Mouse (Mus musculus) limb, embryonic 13.5 days (tissue): ENCODE results near the gene Sh3bgr. TPM values are rescaled to one million over a fixed set of nuclear protein-coding genes. Genes with fewer than 3 reads are reported as not detected.

ENCODE experiments used
- ATAC-seq: fragments of 200-750 bp; cut with Nextera tagmentation; 2 replicates; pipeline ENCODE4 v1.8.0; 2017; ENCODE audit warnings: low read depth, moderate number of reproducible peaks, moderate TSS enrichment; ENCODE audit not compliant: low FRiP score
- H3K27ac ChIP-seq: fragments of 300-500 bp; sonication (generic); 2 replicates; pipeline ENCODE4 v1.5.1; 2015; ENCODE audit warnings: inconsistent platforms, mild to moderate bottlenecking, moderate library complexity
- H3K27me3 ChIP-seq: fragments of 300-500 bp; sonication (generic); 2 replicates; pipeline ENCODE4 v1.6.1; 2015; ENCODE audit warnings: mild to moderate bottlenecking, inconsistent platforms
- H3K36me3 ChIP-seq: fragments of 300-500 bp; sonication (generic); 2 replicates; pipeline ENCODE4 v1.6.1; 2015; ENCODE audit warnings: inconsistent platforms, mild to moderate bottlenecking, moderate library complexity
- H3K4me1 ChIP-seq: fragments of 300-500 bp; sonication (generic); 2 replicates; pipeline ENCODE4 v1.6.1; 2015; ENCODE audit warnings: inconsistent platforms
- H3K4me2 ChIP-seq: fragments of 300-500 bp; sonication (generic); replicated peaks from 2 replicates; pipeline ENCODE4 v1.6.1; 2015; ENCODE audit warnings: inconsistent platforms, mild to moderate bottlenecking, moderate library complexity
- H3K4me3 ChIP-seq: fragments of 300-500 bp; sonication (generic); 2 replicates; pipeline ENCODE4 v1.5.1; 2015; ENCODE audit warnings: moderate library complexity, mild to moderate bottlenecking, inconsistent platforms
- H3K9ac ChIP-seq: fragments of 300-500 bp; sonication (generic); 2 replicates; pipeline ENCODE4 v1.6.1; 2015; ENCODE audit warnings: mild to moderate bottlenecking, inconsistent platforms
- H3K9me3 ChIP-seq: fragments of 300-500 bp; sonication (generic); 2 replicates; pipeline ENCODE4 v1.6.1; 2016; ENCODE audit warnings: inconsistent platforms
- WGBS: fragments of 180-500 bp; shearing (Covaris S2); methylation state at CpG from one replicate; pipeline ENCODE4 v1.1.7; 2015; 5-methylcytosine and 5-hydroxymethylcytosine counted together
- polyA plus RNA-seq: library from polyadenylated mRNA; unstranded; fragments of >200 nt; fragmentation: Nextera tagmentation; extraction: Ambion mirVana; gene quantifications from 2 replicates; pipeline ENCODE4 v1.2.1, GENCODE M21; 2015

Sh3bgr gene
- 6.4 and 9.1 TPM in 2 replicates for polyA plus RNA-seq

GRCm38 (mm10) chr16:96199913-96200701, at the start of gene Sh3bgr:
Gene Sh3bgr, plus strand, starts transcription at chr16:96200450.
- Histone ChIP-seq H3K4me2 (peak within 1 kb of the TSS; percentile 65), H3K4me1 (peaks cover 22% of the 10 kb centered on the region), H3K9ac (0 out of 2 replicates have a peak within 1 kb of the TSS, but pooled peaks have one; percentile 45), H3K27me3 (0 out of 2 replicates have a peak, but pooled peaks cover 5% of the 10 kb centered on the region), H3K9me3 (0 out of 2 replicates have a peak, but pooled peaks cover 4% of the 10 kb centered on the region), H3K36me3 (no peaks in the 10 kb centered on the region), H3K27ac (no peak within 1 kb of the TSS), H3K4me3 (peak within 1 kb of the TSS; percentile 29)
- 3% methylated on average over 20 of the region's 20 CpGs for WGBS
- peak; percentile 76 for ATAC-seq

- no peak for ATAC-seq
- H3K9me3 ChIP-seq = no peaks in the 10 kb centered on the region
- H3K4me3 ChIP-seq = no peak overlapping the region
- no peak overlapping the region for H3K9ac ChIP-seq
- WGBS = 71% methylated on average over 4 of the region's 4 CpGs
- no peak overlapping the region for H3K4me2 ChIP-seq
- peaks cover 29% of the 10 kb centered on the region for H3K36me3 ChIP-seq
- no peaks in the 10 kb centered on the region for H3K27me3 ChIP-seq
- H3K4me1 ChIP-seq = peaks cover 13% of the 10 kb centered on the region
- no peak overlapping the region for H3K27ac ChIP-seq
These were observed 49.3 kb upstream of the Sh3bgr start for GRCm38 (mm10) chr16:96150995-96151394.

GRCm38 (mm10) chr16:96151551-96151950, 48.7 kb upstream of the Sh3bgr start:
- no peaks in the 10 kb centered on the region for H3K27me3 ChIP-seq
- WGBS = 20% methylated on average over 9 of the region's 9 CpGs
- no peak overlapping the region for H3K9ac ChIP-seq
- no peak overlapping the region for H3K4me3 ChIP-seq
- peak; percentile 67; the same call in 1 of the 2 replicates for ATAC-seq
- peaks cover 31% of the 10 kb centered on the region for H3K36me3 ChIP-seq
- no peaks in the 10 kb centered on the region for H3K9me3 ChIP-seq
- no peak overlapping the region for H3K4me2 ChIP-seq
- no peak overlapping the region for H3K27ac ChIP-seq
- peaks cover 7% of the 10 kb centered on the region for H3K4me1 ChIP-seq

- H3K4me2 ChIP-seq = no peak overlapping the region
These were observed 45.8 kb upstream of the Sh3bgr start for GRCm38 (mm10) chr16:96154476-96154875.

GRCm38 (mm10) chr16:96156019-96156418, 44.2 kb upstream of the Sh3bgr start:
- no peak overlapping the region for H3K9ac ChIP-seq

More at GRCm38 (mm10) chr16:96154476-96154875, 45.8 kb upstream of the Sh3bgr start:
- Histone ChIP-seq H3K9ac (no peak overlapping the region), H3K4me1 (peaks cover 12% of the 10 kb centered on the region), H3K36me3 (peaks cover 37% of the 10 kb centered on the region), H3K4me3 (no peak overlapping the region), H3K9me3 (no peaks in the 10 kb centered on the region), H3K27ac (no peak overlapping the region), H3K27me3 (no peaks in the 10 kb centered on the region)
- ATAC-seq = no peak
- WGBS = 93% methylated on average over 2 of the region's 2 CpGs

GRCm38 (mm10) chr16:96157171-96157570, 43.1 kb upstream of the Sh3bgr start:
- WGBS = 91% methylated on average over 11 of the region's 11 CpGs
- Histone ChIP-seq H3K9me3 (no peaks in the 10 kb centered on the region), H3K36me3 (peaks cover 37% of the 10 kb centered on the region), H3K4me3 (no peak overlapping the region), H3K27me3 (no peaks in the 10 kb centered on the region), H3K27ac (no peak overlapping the region), H3K9ac (no peak overlapping the region), H3K4me1 (peaks cover 19% of the 10 kb centered on the region), H3K4me2 (no peak overlapping the region)
- no peak for ATAC-seq

More at GRCm38 (mm10) chr16:96156019-96156418, 44.2 kb upstream of the Sh3bgr start:
- Histone ChIP-seq H3K27me3 (no peaks in the 10 kb centered on the region), H3K9me3 (no peaks in the 10 kb centered on the region), H3K36me3 (peaks cover 37% of the 10 kb centered on the region), H3K4me3 (no peak overlapping the region), H3K4me1 (peaks cover 19% of the 10 kb centered on the region), H3K4me2 (no peak overlapping the region), H3K27ac (no peak overlapping the region)
- 85% methylated on average over 8 of the region's 8 CpGs for WGBS
- ATAC-seq = no peak

- ATAC-seq = 0 out of 2 replicates have a peak, but pooled peaks have one; percentile 10
These were observed 41.7 kb upstream of the Sh3bgr start for GRCm38 (mm10) chr16:96158511-96159080.

GRCm38 (mm10) chr16:96159091-96159731, 41.0 kb upstream of the Sh3bgr start:
- Histone ChIP-seq H3K4me2 (peak overlapping the region; percentile 91), H3K9ac (peak overlapping the region; percentile 95), H3K4me1 (peaks cover 19% of the 10 kb centered on the region), H3K27ac (peak overlapping the region; percentile 91), H3K27me3 (no peaks in the 10 kb centered on the region), H3K9me3 (no peaks in the 10 kb centered on the region), H3K36me3 (peaks cover 22% of the 10 kb centered on the region), H3K4me3 (peak overlapping the region; percentile 62)
- WGBS = under 1% methylated on average over 66 of the region's 67 CpGs
- peak; percentile 85 for ATAC-seq

More at GRCm38 (mm10) chr16:96158511-96159080, 41.7 kb upstream of the Sh3bgr start:
- Histone ChIP-seq H3K4me2 (peak overlapping the region; percentile 91), H3K27ac (peak overlapping the region; percentile 91), H3K27me3 (no peaks in the 10 kb centered on the region), H3K9me3 (no peaks in the 10 kb centered on the region), H3K36me3 (peaks cover 27% of the 10 kb centered on the region), H3K4me3 (peak overlapping the region; percentile 62), H3K4me1 (peaks cover 19% of the 10 kb centered on the region), H3K9ac (peak overlapping the region; percentile 95)
- WGBS = 42% methylated on average over 12 of the region's 12 CpGs

GRCm38 (mm10) chr16:96159794-96160346, 40.4 kb upstream of the Sh3bgr start:
- peaks cover 19% of the 10 kb centered on the region for H3K4me1 ChIP-seq
- no peaks in the 10 kb centered on the region for H3K9me3 ChIP-seq
- peak overlapping the region; percentile 91; the same call in 1 of the 2 replicates for H3K27ac ChIP-seq
- 78% methylated on average over 20 of the region's 20 CpGs for WGBS
- H3K9ac ChIP-seq = peak overlapping the region; percentile 95
- H3K36me3 ChIP-seq = peaks cover 15% of the 10 kb centered on the region
- no peak for ATAC-seq
- H3K4me3 ChIP-seq = peak overlapping the region; percentile 62
- H3K27me3 ChIP-seq = no peaks in the 10 kb centered on the region
- peak overlapping the region; percentile 91 for H3K4me2 ChIP-seq

GRCm38 (mm10) chr16:96160927-96161326, 39.3 kb upstream of the Sh3bgr start:
- Histone ChIP-seq H3K4me2 (no peak overlapping the region), H3K27ac (no peak overlapping the region), H3K4me3 (no peak overlapping the region), H3K9me3 (no peaks in the 10 kb centered on the region), H3K27me3 (no peaks in the 10 kb centered on the region), H3K4me1 (peaks cover 19% of the 10 kb centered on the region), H3K36me3 (peaks cover 9% of the 10 kb centered on the region; the same call in 1 of the 2 replicates), H3K9ac (no peak overlapping the region)
- ATAC-seq = no peak
- WGBS = 85% methylated on average over 1 of the region's 1 CpGs

GRCm38 (mm10) chr16:96161336-96161735, 38.9 kb upstream of the Sh3bgr start:
- Histone ChIP-seq H3K4me3 (no peak overlapping the region), H3K36me3 (peaks cover 7% of the 10 kb centered on the region; the same call in 1 of the 2 replicates), H3K4me2 (no peak overlapping the region), H3K27ac (no peak overlapping the region), H3K27me3 (no peaks in the 10 kb centered on the region), H3K4me1 (peaks cover 19% of the 10 kb centered on the region), H3K9ac (no peak overlapping the region), H3K9me3 (no peaks in the 10 kb centered on the region)
- 92% methylated on average over 4 of the region's 4 CpGs for WGBS
- no peak for ATAC-seq
